Mouse (Mus musculus): ENCODE data around the gene Ythdf1.

DNA sequence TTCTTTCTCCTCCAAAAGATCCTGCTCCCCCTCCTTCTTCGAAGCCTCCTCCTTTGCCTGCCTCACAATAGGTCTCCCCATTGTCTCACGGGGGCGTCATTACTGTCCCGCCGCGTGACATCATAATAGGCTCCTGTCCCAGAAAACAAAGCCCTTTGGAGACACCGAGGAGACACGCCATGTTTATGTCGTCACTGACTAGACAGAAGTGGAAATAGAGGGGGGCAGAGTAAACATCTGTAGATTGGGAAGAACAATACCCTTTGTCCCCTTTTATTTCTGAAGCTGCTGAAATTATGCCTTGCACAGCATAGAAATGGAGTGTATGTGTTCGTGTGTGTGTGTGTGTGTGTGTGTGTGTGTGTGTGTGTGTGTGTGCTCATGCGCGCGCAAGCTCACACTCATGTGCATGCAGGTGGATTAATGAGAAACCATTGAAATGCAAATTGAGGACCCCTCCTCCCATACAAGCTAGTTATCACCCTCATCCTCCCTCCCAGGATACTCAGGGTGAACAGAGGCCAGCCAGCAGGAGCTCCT, 65.7 kb downstream of the Ythdf1 start:
- no peak for TF ChIP-seq CTCF (conservative IDR thresholded peaks at IDR 0.05; ENCODE audit: low read length)
- TF ChIP-seq POU5F1 (IDR thresholded peaks at IDR 0.05; ENCODE audit: borderline replicate concordance, low read length): no peak
